Mouse (Mus musculus) forebrain, embryonic 10.5 days (tissue): ENCODE measurements around the gene Gse1. TPM values are rescaled to one million over a fixed set of nuclear protein-coding genes. Genes with fewer than 3 reads are reported as not detected.

Experiments
- DNase-seq: peaks from one replicate; pipeline ENCODE4 v3.0.0-alpha.2; 2017; ENCODE audit warnings: low spot score; ENCODE audit errors: extremely low spot score
- H3K27ac ChIP-seq: fragments of 300-500 bp; sonication (generic); 2 replicates; pipeline ENCODE4 v1.5.1; 2016; ENCODE audit warnings: mild to moderate bottlenecking
- H3K27me3 ChIP-seq: fragments of 300-500 bp; sonication (generic); 2 replicates; pipeline ENCODE4 v1.6.1; 2016; ENCODE audit warnings: mild to moderate bottlenecking; ENCODE audit not compliant: poor library complexity, severe bottlenecking
- H3K36me3 ChIP-seq: fragments of 300-500 bp; sonication (generic); replicated peaks from 2 replicates; pipeline ENCODE4 v1.6.1; 2016; ENCODE audit warnings: mild to moderate bottlenecking, moderate library complexity
- H3K4me1 ChIP-seq: fragments of 300-500 bp; sonication (generic); 2 replicates; pipeline ENCODE4 v1.6.1; 2016
- H3K4me3 ChIP-seq: fragments of 300-500 bp; sonication (generic); 2 replicates; pipeline ENCODE4 v1.5.1; 2016; ENCODE audit warnings: mild to moderate bottlenecking, moderate library complexity
- H3K9me3 ChIP-seq: fragments of 300-500 bp; sonication (generic); 2 replicates; pipeline ENCODE4 v1.6.1; 2016; ENCODE audit warnings: mild to moderate bottlenecking, moderate library complexity
- WGBS: fragments of 180-500 bp; shearing (Covaris S2); methylation state at CpG from one replicate; pipeline ENCODE4 v1.1.7; 2016; 5-methylcytosine and 5-hydroxymethylcytosine counted together
- polyA plus RNA-seq: library from polyadenylated mRNA; unstranded; fragments of >200 nt; fragmentation: Nextera tagmentation; extraction: Ambion mirVana; gene quantifications from 2 replicates; pipeline ENCODE4 v1.2.1, GENCODE M21; 2016

The Gse1 gene
- polyA plus RNA-seq, 1 experiment from 2014 or later: 12.0 TPM

GRCm38 (mm10) chr8:120313674-120314073, 85.4 kb downstream of the Gse1 start:
- DNase-seq: no peak
- Histone ChIP-seq H3K9me3 (no peaks in the 10 kb centered on the region), H3K4me3 (no peak overlapping the region), H3K36me3 (no peaks in the 10 kb centered on the region), H3K4me1 (peaks cover 67% of the 10 kb centered on the region), H3K27ac (peak overlapping the region; percentile 12; the same call in 1 of the 2 replicates), H3K27me3 (peaks cover 98% of the 10 kb centered on the region)
- WGBS: 71% methylated on average over 3 of the region's 3 CpGs

GRCm38 (mm10) chr8:120314932-120315331, 86.7 kb downstream of the Gse1 start:
- Histone ChIP-seq H3K36me3 (no peaks in the 10 kb centered on the region), H3K27me3 (peaks cover 85% of the 10 kb centered on the region), H3K27ac (no peak overlapping the region), H3K9me3 (no peaks in the 10 kb centered on the region), H3K4me3 (no peak overlapping the region), H3K4me1 (peaks cover 67% of the 10 kb centered on the region)
- no peak for DNase-seq
- 83% methylated on average over 5 of the region's 5 CpGs for WGBS

DNA sequence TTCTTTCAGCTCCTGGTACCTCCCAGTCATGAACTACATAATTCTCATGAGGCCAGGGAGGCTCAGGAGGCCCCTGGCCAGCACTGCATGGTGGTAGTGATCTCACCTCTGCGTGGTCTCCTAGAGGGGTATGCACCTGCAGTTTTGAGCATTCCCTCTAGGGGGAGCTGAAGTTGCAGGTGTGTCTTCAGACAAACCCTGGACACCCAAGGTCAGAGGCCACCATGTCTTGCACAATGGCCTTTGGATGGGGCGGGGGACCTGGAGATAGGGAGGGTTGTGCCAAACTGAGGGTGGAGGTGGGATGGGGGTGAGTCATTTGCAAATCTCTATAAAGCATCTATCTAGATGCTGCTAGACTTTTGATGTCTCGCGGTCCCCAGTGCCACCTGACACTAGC, 87.4 kb downstream of the Gse1 start:
- H3K27ac ChIP-seq: no peak overlapping the region
- H3K4me1 ChIP-seq: peaks cover 61% of the 10 kb centered on the region
- no peaks in the 10 kb centered on the region for H3K36me3 ChIP-seq
- WGBS: 77% methylated on average over 4 of the region's 4 CpGs
- no peaks in the 10 kb centered on the region for H3K9me3 ChIP-seq
- peaks cover 78% of the 10 kb centered on the region for H3K27me3 ChIP-seq
- H3K4me3 ChIP-seq: no peak overlapping the region
- no peak for DNase-seq

DNA sequence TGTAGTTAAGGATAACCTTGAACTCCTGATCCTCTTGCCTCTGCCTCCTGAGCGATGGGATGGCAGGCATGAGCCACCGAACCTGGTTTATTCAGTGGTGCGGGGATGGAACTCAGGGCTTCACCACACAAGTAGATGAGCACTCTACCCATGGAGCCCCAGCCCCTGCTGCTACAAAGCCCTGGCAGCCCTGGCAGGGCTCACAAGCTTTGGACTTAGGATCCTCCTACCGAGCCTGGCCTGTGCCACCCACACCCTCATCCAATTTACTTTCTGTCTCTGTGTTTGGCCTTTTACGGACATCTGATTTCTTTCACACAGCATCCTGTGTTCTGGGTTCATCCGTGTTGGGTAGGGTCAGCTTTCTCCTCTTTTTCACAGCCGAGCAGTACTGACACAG, 88.5 kb downstream of the Gse1 start:
- H3K36me3 ChIP-seq: no peaks in the 10 kb centered on the region
- H3K27me3 ChIP-seq: peaks cover 67% of the 10 kb centered on the region
- no peak for DNase-seq
- H3K4me1 ChIP-seq: peaks cover 54% of the 10 kb centered on the region
- 85% methylated on average over 7 of the region's 7 CpGs for whole genome bisulfite sequencing
- no peaks in the 10 kb centered on the region for H3K9me3 ChIP-seq
- no peak overlapping the region for H3K27ac ChIP-seq
- no peak overlapping the region for H3K4me3 ChIP-seq

GRCm38 (mm10) chr8:120317118-120317824, 89.0 kb downstream of the Gse1 start:
- WGBS: 90% methylated on average over 21 of the region's 21 CpGs
- DNase-seq: no peak
- no peaks in the 10 kb centered on the region for H3K9me3 ChIP-seq
- peaks cover 57% of the 10 kb centered on the region for H3K4me1 ChIP-seq
- H3K27me3 ChIP-seq: peaks cover 62% of the 10 kb centered on the region
- H3K27ac ChIP-seq: peak overlapping the region; percentile 67
- H3K36me3 ChIP-seq: no peaks in the 10 kb centered on the region
- no peak overlapping the region for H3K4me3 ChIP-seq

- no peak for DNase-seq
- Histone ChIP-seq H3K4me3 (no peak overlapping the region), H3K27ac (peak overlapping the region; percentile 67), H3K9me3 (no peaks in the 10 kb centered on the region), H3K4me1 (peaks cover 67% of the 10 kb centered on the region), H3K36me3 (no peaks in the 10 kb centered on the region), H3K27me3 (peaks cover 52% of the 10 kb centered on the region)
- 71% methylated on average over 12 of the region's 12 CpGs for WGBS
Observed at GRCm38 (mm10) chr8:120318476-120318991, 90.3 kb downstream of the Gse1 start.

DNA sequence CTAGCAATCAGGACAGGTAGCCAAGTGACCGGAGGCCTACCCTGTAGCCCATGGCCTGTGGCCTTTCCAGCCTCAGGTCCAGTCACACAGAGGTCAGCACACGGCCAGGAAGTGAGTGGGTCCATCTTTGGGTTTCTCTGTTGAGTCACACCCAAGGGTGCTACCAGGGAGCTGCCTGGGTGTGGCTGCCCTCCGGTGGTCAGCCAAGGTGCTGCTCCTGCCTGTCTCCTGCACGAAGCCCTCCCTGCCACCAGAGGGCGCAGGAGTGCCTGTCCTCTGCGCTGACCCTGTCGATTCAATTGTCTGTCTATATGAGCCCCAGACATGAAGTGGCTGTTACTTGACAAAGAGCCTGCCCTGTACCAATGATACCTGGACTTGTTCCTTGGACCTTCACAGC, 91.2 kb downstream of the Gse1 start:
- Histone ChIP-seq H3K27ac (peak overlapping the region; percentile 60), H3K9me3 (no peaks in the 10 kb centered on the region), H3K4me3 (no peak overlapping the region), H3K27me3 (peaks cover 52% of the 10 kb centered on the region), H3K36me3 (no peaks in the 10 kb centered on the region), H3K4me1 (peaks cover 73% of the 10 kb centered on the region)
- WGBS: 22% methylated on average over 7 of the region's 7 CpGs
- peak; percentile 79 for DNase-seq

DNA sequence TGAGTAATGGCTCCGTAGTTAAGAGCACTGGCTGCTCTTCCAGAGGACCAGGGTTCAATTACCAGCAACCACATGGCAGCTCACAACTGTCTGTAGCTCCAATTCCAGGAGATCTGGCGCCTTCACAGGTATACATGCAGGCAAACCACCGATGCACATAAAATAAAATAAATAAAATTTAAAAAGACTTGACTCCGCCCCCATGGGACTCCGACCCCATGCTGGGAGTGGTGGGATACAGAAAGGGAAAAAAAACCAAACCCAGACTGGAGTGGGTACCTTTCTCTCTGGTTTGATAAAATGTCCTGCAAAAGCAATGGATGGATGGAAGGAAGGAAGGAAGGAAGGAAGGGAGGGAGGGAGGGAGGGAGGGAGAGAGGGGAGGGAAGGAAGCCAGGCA, 91.9 kb downstream of the Gse1 start:
- Histone ChIP-seq H3K4me3 (no peak overlapping the region), H3K27ac (peak overlapping the region; percentile 60; the same call in 1 of the 2 replicates), H3K36me3 (no peaks in the 10 kb centered on the region), H3K4me1 (peaks cover 75% of the 10 kb centered on the region), H3K9me3 (no peaks in the 10 kb centered on the region), H3K27me3 (peaks cover 52% of the 10 kb centered on the region)
- no peak for DNase-seq
- WGBS: 89% methylated on average over 5 of the region's 5 CpGs

DNA sequence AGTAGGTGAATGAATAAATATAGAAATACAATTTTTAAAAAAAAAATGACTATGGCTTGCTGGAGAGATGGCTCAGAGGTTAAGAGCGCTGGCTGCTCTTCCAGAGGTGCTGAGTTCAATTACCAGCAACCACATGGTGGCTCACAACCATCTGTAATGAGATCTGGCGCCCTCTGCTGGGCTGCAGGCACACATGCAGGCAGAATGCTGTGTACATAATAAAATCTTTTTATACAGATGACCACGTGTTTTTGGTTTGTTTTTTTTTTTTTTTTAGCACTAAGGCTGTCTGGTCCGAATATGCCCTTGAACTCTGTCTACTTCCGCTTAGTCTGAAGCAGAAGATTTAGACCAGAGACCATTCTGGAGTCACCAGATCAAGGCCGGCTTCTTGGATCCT, 93.5 kb downstream of the Gse1 start:
- Histone ChIP-seq H3K4me1 (peaks cover 84% of the 10 kb centered on the region), H3K27ac (peak overlapping the region; percentile 87), H3K27me3 (peaks cover 52% of the 10 kb centered on the region), H3K4me3 (no peak overlapping the region), H3K36me3 (no peaks in the 10 kb centered on the region), H3K9me3 (no peaks in the 10 kb centered on the region)
- DNase-seq: no peak
- WGBS: 40% methylated on average over 6 of the region's 6 CpGs

DNA sequence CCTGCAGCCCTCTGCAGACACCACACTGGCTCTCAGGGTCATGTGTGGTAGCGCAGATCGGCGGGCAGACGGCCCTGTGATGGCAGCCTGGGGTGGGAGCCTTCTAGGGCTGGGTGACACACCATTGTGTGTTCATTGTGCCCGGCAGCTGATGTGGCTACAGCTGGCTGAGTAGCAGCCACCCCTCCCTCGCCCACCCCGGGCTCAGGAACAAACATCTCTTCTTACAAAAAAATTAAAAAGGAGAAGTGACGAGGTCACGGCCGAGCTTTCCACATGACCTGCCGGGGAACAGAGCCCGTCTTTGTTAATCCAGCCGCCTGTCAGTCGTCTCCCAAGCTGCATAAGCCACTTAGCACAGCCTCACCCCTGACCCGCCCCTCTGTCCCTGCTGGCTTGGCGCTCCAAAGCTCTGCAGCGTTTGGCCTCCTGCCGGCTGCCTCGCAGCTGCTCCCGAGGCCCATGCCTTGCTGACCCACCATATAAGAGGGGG, 94.7 kb downstream of the Gse1 start:
- 2% methylated on average over 20 of the region's 20 CpGs for WGBS
- peaks cover 82% of the 10 kb centered on the region for H3K4me1 ChIP-seq
- H3K27ac ChIP-seq: peak overlapping the region; percentile 87
- no peaks in the 10 kb centered on the region for H3K9me3 ChIP-seq
- peak overlapping the region; percentile 29 for H3K4me3 ChIP-seq
- peaks cover 45% of the 10 kb centered on the region for H3K27me3 ChIP-seq
- DNase-seq: peak; percentile 87
- no peaks in the 10 kb centered on the region for H3K36me3 ChIP-seq

- peaks cover 82% of the 10 kb centered on the region for H3K4me1 ChIP-seq
- H3K4me3 ChIP-seq: no peak overlapping the region
- peaks cover 52% of the 10 kb centered on the region for H3K27me3 ChIP-seq
- no peak for DNase-seq
- WGBS: 47% methylated on average over 3 of the region's 3 CpGs
- no peaks in the 10 kb centered on the region for H3K36me3 ChIP-seq
- H3K9me3 ChIP-seq: no peaks in the 10 kb centered on the region
- H3K27ac ChIP-seq: peak overlapping the region; percentile 87
Observed at GRCm38 (mm10) chr8:120324555-120324954, 96.3 kb downstream of the Gse1 start.

DNA sequence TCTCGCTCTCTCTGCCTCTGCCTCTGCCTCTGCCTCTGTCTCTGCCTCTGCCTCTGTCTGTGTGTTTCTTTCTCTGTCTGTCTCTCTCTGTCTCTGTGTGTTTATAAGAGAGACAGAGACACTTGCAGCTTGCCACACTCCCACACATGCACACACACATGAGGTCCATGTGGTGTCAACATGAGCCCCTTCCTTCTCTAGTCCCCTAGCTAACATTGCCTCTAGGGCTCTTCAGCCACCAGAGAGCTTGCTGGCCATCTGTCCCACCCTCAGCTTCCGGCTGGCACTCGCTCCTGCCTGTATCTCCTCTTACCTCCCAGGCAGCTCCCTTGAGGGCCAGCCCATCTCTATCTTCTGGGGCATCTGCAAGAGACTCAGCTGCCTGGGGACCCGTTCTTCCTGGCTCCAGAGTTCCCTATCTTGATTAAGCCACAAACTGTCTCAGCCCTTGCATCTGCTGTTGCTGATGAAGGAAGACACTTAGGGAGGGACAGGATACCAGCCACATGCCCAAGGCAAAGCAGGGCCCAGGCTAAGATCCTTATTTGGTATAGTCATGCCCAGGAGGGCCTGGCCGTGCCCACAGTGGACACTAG, 97.0 kb downstream of the Gse1 start:
- H3K27ac ChIP-seq: peak overlapping the region; percentile 87
- H3K4me1 ChIP-seq: peaks cover 83% of the 10 kb centered on the region
- H3K4me3 ChIP-seq: no peak overlapping the region
- H3K27me3 ChIP-seq: peaks cover 59% of the 10 kb centered on the region
- WGBS: 77% methylated on average over 5 of the region's 5 CpGs
- no peaks in the 10 kb centered on the region for H3K9me3 ChIP-seq
- H3K36me3 ChIP-seq: no peaks in the 10 kb centered on the region
- DNase-seq: no peak

- peaks cover 88% of the 10 kb centered on the region for H3K4me1 ChIP-seq
- H3K9me3 ChIP-seq: no peaks in the 10 kb centered on the region
- no peak overlapping the region for H3K4me3 ChIP-seq
- peaks cover 78% of the 10 kb centered on the region for H3K27me3 ChIP-seq
- H3K27ac ChIP-seq: peak overlapping the region; percentile 73
- whole genome bisulfite sequencing: 49% methylated on average over 3 of the region's 3 CpGs
- H3K36me3 ChIP-seq: no peaks in the 10 kb centered on the region
- no peak for DNase-seq
Observed at GRCm38 (mm10) chr8:120327131-120327554, 98.9 kb downstream of the Gse1 start.
